Mouse (Mus musculus) c-Kit-positive CD71-positive TER-119-negative erythroid progenitor cells, embryonic 14.5 days (primary cell): ENCODE data around the gene Dusp3.

ENCODE experiments used
- DNase-seq: peaks from one replicate; pipeline ENCODE4 v3.0.0-alpha.2; 2013; ENCODE audit warnings: low read depth

Gene Dusp3

GRCm38 (mm10) chr11:101935743-101936142 lies 51.1 kb downstream of the Dusp3 start:
- no peak for DNase-seq

- no peak for DNase-seq
Observed at GRCm38 (mm10) chr11:101931978-101932377, 54.8 kb downstream of the Dusp3 start.

GRCm38 (mm10) chr11:101928030-101928762 lies 58.6 kb downstream of the Dusp3 start:
- no peak for DNase-seq

- no peak for DNase-seq
Observed at GRCm38 (mm10) chr11:101926951-101927589, 59.7 kb downstream of the Dusp3 start.

GRCm38 (mm10) chr11:101925636-101926035 lies 61.2 kb downstream of the Dusp3 start:
- no peak for DNase-seq

GRCm38 (mm10) chr11:101924441-101924976 lies 62.3 kb downstream of the Dusp3 start:
- DNase-seq = no peak

GRCm38 (mm10) chr11:101923988-101924387 lies 62.8 kb downstream of the Dusp3 start:
- DNase-seq = no peak

- DNase-seq = no peak
Observed at GRCm38 (mm10) chr11:101921361-101921952, 65.4 kb downstream of the Dusp3 start.
